Mouse (Mus musculus) E14TG2a.4 (cell line): ENCODE results near the gene Btg3.

ENCODE experiments used
- H3K27me3 ChIP-seq: 2 replicates; pipeline ENCODE4 v1.6.1; 2014; ENCODE audit warnings: low read length, control low read depth; ENCODE audit not compliant: insufficient read depth
- H3K36me3 ChIP-seq: 2 replicates; pipeline ENCODE4 v1.6.1; 2014; ENCODE audit warnings: low read length, control low read depth; ENCODE audit not compliant: insufficient read depth
- H3K4me1 ChIP-seq: replicated peaks from 2 replicates; pipeline ENCODE4 v1.6.1; 2014; ENCODE audit warnings: low read depth, low read length, control low read depth
- H3K4me3 ChIP-seq: replicated peaks from 2 replicates; pipeline ENCODE4 v1.5.1; 2014; ENCODE audit warnings: mild to moderate bottlenecking, low read length
- H3K9me3 ChIP-seq: 2 replicates; pipeline ENCODE4 v1.6.1; 2014; ENCODE audit warnings: low read length, control low read depth
- CTCF ChIP-seq: conservative IDR thresholded peaks from 2 replicates; pipeline ENCODE4 v1.5.1; 2014; ENCODE audit warnings: low read length
- NANOG ChIP-seq: IDR thresholded peaks from 2 replicates; pipeline ENCODE4 v1.6.1; 2014; ENCODE audit warnings: borderline replicate concordance, low read length, mixed read lengths
- POU5F1 ChIP-seq: IDR thresholded peaks from 2 replicates; pipeline ENCODE4 v1.6.1; 2014; ENCODE audit warnings: low read length, borderline replicate concordance

The Btg3 gene

DNA sequence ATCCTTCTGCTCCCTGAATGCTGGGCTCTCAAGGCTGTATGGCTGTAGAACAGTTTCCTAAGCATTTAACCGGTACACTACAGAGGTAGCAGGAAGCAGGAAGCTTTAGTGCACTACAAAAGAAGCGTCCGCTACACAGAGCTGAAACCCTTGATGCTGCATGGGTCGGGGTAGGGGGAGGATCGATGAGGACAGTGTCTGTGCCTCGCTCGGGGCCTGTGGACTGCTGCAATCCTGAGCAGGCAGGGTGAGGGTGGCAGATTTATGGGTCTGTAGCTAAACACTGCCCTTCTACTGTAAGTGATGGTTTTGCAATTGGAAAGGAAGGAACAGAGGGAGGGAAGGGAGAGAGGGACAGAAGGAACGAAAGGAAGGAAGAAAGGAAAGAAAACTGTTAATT, 39.8 kb downstream of the Btg3 start:
- peaks cover 69% of the 10 kb centered on the region for H3K36me3 ChIP-seq
- no peak for TF ChIP-seq NANOG
- TF ChIP-seq CTCF, result no peak
- TF ChIP-seq POU5F1, result no peak
- H3K9me3 ChIP-seq, result no peaks in the 10 kb centered on the region
- H3K4me3 ChIP-seq, result no peak overlapping the region
- H3K4me1 ChIP-seq, result peaks cover 7% of the 10 kb centered on the region
- H3K27me3 ChIP-seq, result no peaks in the 10 kb centered on the region

DNA sequence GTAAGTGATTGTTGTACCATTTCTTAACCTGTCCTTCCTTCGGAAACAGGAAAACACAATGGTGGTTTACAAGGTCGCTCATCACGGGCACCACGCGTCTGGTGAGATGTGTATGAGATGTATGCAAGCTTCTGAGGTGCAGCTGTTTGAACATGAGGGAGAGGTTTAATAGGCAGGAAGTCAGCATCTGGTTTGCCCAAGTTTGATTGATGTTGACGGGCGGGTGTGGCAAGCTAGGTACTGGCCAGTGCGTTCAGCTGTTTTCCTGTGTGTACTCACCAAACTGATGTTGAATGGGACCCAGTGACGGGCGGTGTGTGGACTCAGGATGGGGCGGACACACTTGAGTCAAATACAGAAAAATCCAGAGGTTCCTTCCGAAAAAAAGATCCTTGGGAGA, 49.0 kb downstream of the Btg3 start:
- H3K9me3 ChIP-seq, result no peaks in the 10 kb centered on the region
- H3K4me1 ChIP-seq, result peaks cover 12% of the 10 kb centered on the region; the same call in 1 of the 2 replicates
- H3K27me3 ChIP-seq, result no peaks in the 10 kb centered on the region
- H3K36me3 ChIP-seq, result peaks cover 61% of the 10 kb centered on the region
- TF ChIP-seq CTCF (no peak), POU5F1 (no peak), NANOG (no peak)
- no peak overlapping the region for H3K4me3 ChIP-seq

DNA sequence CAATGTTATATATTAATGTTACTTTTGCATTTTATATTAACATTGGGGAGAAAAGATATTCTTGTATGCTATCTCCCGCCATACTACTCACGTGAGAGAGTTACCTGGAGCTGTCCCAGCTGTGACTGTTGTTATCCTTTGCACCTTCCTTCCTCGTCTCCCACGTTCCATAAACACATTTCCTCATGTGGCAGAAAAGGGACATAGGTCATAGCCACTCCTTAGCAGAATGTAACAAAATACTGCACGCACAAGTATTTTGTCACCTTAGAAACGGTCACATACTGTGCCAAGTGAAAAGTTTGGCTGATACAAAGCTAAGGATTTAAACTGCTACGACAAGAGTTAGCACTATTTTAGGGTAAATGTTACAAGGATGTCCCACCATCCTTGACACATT, 49.4 kb downstream of the Btg3 start:
- Histone ChIP-seq H3K27me3 (no peaks in the 10 kb centered on the region), H3K36me3 (peaks cover 56% of the 10 kb centered on the region), H3K4me1 (peaks cover 12% of the 10 kb centered on the region), H3K9me3 (no peaks in the 10 kb centered on the region), H3K4me3 (no peak overlapping the region)
- TF ChIP-seq NANOG (no peak), POU5F1 (no peak), CTCF (no peak)

DNA sequence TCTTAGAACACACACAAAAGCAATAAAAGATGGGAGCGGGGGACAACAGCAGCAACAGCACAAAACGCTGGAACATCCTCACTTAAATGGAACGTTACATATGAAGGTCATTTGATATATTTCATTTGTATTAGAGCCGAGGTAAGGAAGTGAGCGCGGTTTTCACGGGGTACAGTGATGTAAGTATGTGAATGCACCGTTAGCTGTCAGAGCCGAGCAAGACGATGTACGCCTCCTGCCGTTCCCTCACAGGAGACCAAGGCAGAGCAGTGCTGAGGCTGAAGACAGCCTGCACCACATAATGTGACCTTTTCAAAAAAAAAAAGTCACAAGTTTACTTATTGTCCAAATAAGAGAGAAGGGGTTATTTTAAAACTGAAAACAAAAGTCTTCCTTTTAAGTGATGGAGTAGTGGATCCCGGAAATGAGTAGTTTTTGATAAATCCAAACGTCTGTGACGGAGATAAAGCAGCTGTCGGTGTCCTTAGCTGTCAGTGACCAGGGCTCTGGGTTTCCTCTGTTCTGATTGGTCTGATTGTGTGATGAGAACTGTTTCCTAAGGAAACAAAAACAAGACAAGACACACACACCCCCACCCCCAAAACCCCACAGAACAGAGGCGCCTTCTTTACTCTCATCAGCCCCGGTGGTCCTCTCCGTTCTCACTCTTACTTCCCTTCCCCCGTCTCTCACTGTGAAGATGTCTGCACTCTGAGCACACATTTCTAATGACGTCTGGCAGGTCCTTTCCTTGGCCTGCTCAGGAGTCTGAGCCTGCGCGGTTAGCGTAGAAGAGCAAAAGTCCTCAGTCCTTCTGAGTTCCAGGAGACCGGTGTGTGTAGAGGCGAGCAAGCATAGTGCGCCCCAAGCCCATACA, 50.8 kb downstream of the Btg3 start:
- no peak for TF ChIP-seq NANOG
- TF ChIP-seq POU5F1, result no peak
- no peak for TF ChIP-seq CTCF
- Histone ChIP-seq H3K9me3 (no peaks in the 10 kb centered on the region), H3K4me1 (peaks cover 16% of the 10 kb centered on the region), H3K27me3 (no peaks in the 10 kb centered on the region), H3K36me3 (peaks cover 46% of the 10 kb centered on the region), H3K4me3 (no peak overlapping the region)

DNA sequence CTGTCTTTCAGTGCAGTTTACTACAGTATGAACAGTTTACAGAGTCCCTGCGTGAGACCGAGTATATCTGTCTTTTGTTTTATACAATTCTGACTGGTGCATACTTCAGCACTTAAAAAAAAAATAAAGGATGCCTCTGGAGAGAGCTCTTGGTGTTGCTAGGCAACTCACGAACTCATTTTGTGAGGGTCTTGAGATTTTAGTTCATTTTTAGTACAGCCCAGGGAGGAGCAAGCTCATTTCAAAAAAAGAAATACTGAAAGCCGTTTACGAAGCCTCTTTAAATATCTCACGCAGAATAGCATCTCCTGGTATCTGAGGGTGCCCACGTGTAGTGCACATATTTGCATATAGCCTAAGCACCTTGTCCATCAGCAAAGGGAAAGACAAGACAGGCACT, 54.9 kb downstream of the Btg3 start:
- Histone ChIP-seq H3K27me3 (no peaks in the 10 kb centered on the region), H3K4me3 (no peak overlapping the region), H3K4me1 (peaks cover 4% of the 10 kb centered on the region), H3K36me3 (peaks cover 16% of the 10 kb centered on the region), H3K9me3 (no peaks in the 10 kb centered on the region)
- TF ChIP-seq POU5F1 (no peak), CTCF (no peak), NANOG (no peak)

DNA sequence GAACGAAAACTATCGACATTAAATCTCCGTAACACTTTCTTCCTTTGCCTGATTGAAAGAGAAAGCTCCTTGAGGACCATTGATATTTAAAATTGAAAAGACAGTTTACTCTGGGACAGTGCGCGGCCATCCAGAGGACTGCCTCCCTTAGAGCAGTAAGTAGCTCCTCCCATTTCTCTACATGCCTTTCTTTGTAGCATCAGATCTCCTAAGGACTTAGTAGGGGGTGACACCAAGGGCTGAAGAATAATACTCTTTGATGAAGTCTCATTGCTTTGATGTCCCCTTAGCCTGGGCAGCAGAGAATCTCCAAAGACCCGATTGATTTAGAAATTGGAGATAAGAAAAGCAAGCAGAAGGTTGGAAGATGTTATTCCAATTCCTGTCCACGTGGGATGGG, 55.4 kb downstream of the Btg3 start:
- peaks cover 6% of the 10 kb centered on the region for H3K4me1 ChIP-seq
- no peak overlapping the region for H3K4me3 ChIP-seq
- H3K27me3 ChIP-seq, result no peaks in the 10 kb centered on the region
- no peak for TF ChIP-seq NANOG
- H3K36me3 ChIP-seq, result peaks cover 10% of the 10 kb centered on the region
- no peaks in the 10 kb centered on the region for H3K9me3 ChIP-seq

DNA sequence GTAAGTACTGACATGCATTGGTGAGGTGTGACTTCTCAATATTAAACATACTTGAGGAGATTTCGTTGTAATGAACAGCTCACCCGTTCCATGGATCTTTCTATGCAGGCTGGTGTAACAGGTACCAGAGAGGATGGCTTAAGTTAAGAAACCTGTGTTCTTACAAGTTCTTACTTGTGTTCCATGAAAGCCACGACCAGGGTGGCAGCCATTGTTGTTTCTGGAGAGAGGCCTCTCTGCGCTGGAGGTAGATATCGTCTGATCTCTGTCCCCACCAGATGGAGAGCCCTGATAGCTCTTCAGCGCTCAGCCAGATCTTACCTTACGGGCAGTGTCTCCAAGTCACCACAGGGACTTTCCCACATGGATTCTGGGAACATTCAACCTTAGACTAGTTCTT, 57.3 kb downstream of the Btg3 start:
- Histone ChIP-seq H3K4me3 (no peak overlapping the region), H3K4me1 (peaks cover 18% of the 10 kb centered on the region), H3K9me3 (no peaks in the 10 kb centered on the region), H3K27me3 (no peaks in the 10 kb centered on the region), H3K36me3 (no peaks in the 10 kb centered on the region)
- TF ChIP-seq CTCF (no peak), POU5F1 (no peak), NANOG (no peak)

DNA sequence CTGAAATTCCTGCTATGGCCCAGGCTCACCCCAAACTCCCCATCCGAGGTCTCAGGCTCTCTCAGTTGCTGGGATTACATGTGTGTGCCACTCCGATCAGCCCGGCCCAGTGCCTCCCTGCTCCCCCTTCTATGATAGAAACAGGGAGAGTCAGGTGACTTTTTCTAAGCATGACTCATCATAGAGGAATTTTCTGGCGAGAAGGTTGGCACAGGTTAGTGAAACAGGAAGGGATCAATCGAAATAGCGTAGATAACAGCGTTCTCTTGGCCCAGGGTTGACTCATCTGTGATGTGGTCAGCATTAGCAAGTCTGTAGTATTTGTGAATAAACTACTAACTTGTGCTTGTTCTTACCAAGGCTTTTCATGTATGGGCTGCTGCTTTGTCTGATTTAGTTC, 59.0 kb downstream of the Btg3 start:
- Histone ChIP-seq H3K36me3 (no peaks in the 10 kb centered on the region), H3K27me3 (no peaks in the 10 kb centered on the region), H3K4me3 (no peak overlapping the region), H3K9me3 (no peaks in the 10 kb centered on the region), H3K4me1 (peaks cover 35% of the 10 kb centered on the region)
- TF ChIP-seq POU5F1, result no peak
- no peak for TF ChIP-seq CTCF
- no peak for TF ChIP-seq NANOG

DNA sequence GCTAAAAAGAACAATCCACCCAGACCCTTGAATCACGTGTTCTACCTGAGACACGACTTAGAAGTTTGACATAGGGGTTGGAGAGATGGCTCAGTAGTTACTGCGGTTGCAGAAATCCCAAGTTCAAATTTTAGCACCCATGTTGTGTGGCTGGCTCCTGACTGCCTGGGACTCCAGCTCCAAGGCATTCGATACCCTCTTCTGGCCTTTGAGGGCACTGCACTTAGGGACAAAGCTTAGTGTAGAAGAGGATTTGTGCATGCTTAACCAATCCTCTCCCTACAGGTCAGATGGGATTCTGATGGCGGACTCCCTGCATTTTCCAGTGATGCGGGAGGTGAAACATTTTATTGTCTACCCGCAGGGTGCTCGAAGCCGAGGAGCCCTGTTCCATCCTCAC, 60.1 kb downstream of the Btg3 start:
- H3K27me3 ChIP-seq, result no peaks in the 10 kb centered on the region
- H3K36me3 ChIP-seq, result no peaks in the 10 kb centered on the region
- TF ChIP-seq NANOG (no peak), CTCF (peak; percentile 76)
- H3K9me3 ChIP-seq, result no peaks in the 10 kb centered on the region
- no peak overlapping the region for H3K4me3 ChIP-seq
- H3K4me1 ChIP-seq, result peaks cover 38% of the 10 kb centered on the region
